Comparison of ENCODE assay signal across 13 mouse cellular contexts in the genomic region with DNA sequence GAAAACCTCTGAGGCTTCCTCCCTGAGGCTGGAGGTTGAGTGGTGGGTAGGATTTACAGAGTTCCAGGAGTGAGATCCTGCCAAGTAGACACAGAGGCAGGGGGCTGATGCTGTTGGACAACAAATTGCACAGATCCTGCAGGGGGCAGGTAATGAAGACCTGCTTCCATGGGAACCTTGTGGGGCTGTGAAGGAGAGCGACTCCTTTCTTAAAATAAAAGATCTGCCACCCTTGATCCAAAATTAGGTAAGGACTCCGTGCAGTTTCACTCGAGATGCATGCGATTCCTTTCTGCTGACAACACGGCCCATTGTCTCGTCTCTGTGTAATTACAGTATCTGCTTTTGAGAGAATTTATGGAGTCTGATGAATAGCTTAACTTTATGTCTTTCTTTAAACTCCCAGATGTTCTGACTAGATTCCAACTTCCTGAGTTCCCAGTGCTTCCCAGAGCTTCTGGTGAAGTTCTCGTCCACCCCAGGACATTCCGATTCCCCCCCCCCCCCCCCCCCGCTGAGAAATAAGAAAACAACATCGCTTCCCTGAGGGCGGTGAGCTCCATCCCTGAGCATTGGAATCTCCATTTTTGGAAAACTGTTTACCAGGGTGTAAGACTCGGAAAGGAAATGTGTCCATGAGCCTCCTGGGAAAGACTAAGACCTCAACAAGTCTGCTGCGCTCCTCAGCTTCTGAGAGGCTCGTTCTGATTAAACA. TPM values are rescaled to one million over a fixed set of nuclear protein-coding genes. Genes with fewer than 3 reads are reported as not detected.
DNase-seq lines count a peak whose midpoint lies in the region; ATAC-seq and TF ChIP-seq lines count a peak whose summit lies in the region.
"Had no signal": no experiment of that assay in that cellular context is flagged by ENCODE, and none has a peak within 500 bp of the region (broad histone marks: within the 10 kb centered on the region; RNA-seq: fewer than 3 reads in every experiment).

No protein-coding gene starts in this region.

- no peak for ATAC-seq in embryonic facial prominence, embryonic 13.5 days (ENCODE audit: insufficient number of reproducible peaks, insufficient read depth, low FRiP score, low TSS enrichment, low read depth)
- 0 out of 2 replicates have a peak, but pooled peaks have one; percentile 21 for ATAC-seq in limb, embryonic 14.5 days (ENCODE audit: low FRiP score, low read depth)
- no peak for ATAC-seq in megakaryocyte-erythroid progenitor cell, adult 5-6 weeks (replicated peaks; ENCODE audit: low FRiP score, low TSS enrichment, poor library complexity, severe bottlenecking)
- no peak for ATAC-seq in forebrain, embryonic 14.5 days
- ATAC-seq: hindbrain, embryonic 16.5 days had no signal

- peaks cover 10% of the 10 kb centered on the region; the same call in 1 of the 2 replicates for H3K4me1 ChIP-seq in embryonic facial prominence, embryonic 13.5 days
- peaks cover 14% of the 10 kb centered on the region for H3K4me1 ChIP-seq in heart, embryonic 10.5 days
- peaks cover 18% of the 10 kb centered on the region for H3K4me1 ChIP-seq in limb, embryonic 14.5 days (ENCODE audit: control insufficient read depth, insufficient read depth, low read length)
- H3K4me1 ChIP-seq in forebrain, embryonic 14.5 days (ENCODE audit: control insufficient read depth, insufficient read depth, low read length), result no peaks in the 10 kb centered on the region

- H3K9ac ChIP-seq in embryonic facial prominence, embryonic 13.5 days, result no peak overlapping the region
- H3K9ac ChIP-seq in limb, embryonic 14.5 days (ENCODE audit: low read depth, low read length, severe bottlenecking), result no peak overlapping the region
- no peak overlapping the region for H3K9ac ChIP-seq in forebrain, embryonic 14.5 days (ENCODE audit: low read length)

- no peak for TF ChIP-seq POLR2A in limb, embryonic 14.5 days (IDR thresholded peaks at IDR 0.05; ENCODE audit: borderline replicate concordance, extremely low read depth, insufficient read depth, insufficient read length)

- no peak for DNase-seq in layer of hippocampus, adult 2 months (ENCODE audit: low spot score in 2 of 2)
- DNase-seq in layer of hippocampus, postnatal 14 days (ENCODE audit: low spot score in 2 of 2), result no peak
- DNase-seq in heart, embryonic 10.5 days (ENCODE audit: low spot score), result no peak
- DNase-seq in limb, embryonic 14.5 days (ENCODE audit: low spot score), result peak; percentile 54
- no peak for DNase-seq in forebrain, embryonic 14.5 days (ENCODE audit: low spot score)
- no peak for DNase-seq in left cerebral cortex, adult 9 months (ENCODE audit: low spot score in 2 of 2)
- DNase-seq: cerebellum, postnatal 14 days; gastrocnemius, postnatal 10 days; right cerebral cortex, postnatal 25 days had no signal

- H3K9me3 ChIP-seq in embryonic facial prominence, embryonic 13.5 days, result no peaks in the 10 kb centered on the region
- no peaks in the 10 kb centered on the region for H3K9me3 ChIP-seq in heart, embryonic 10.5 days
- no peaks in the 10 kb centered on the region for H3K9me3 ChIP-seq in limb, embryonic 14.5 days (ENCODE audit: control insufficient read depth, low read length)
- H3K9me3 ChIP-seq in forebrain, embryonic 14.5 days (replicated peaks; ENCODE audit: control insufficient read depth, low read length), result 0 out of 2 replicates have a peak, but pooled peaks cover 2% of the 10 kb centered on the region

- H3K4me2 ChIP-seq in embryonic facial prominence, embryonic 13.5 days, result peak overlapping the region; percentile 30
- H3K4me2 ChIP-seq in limb, embryonic 14.5 days (replicated peaks; ENCODE audit: low read depth, low read length, severe bottlenecking), result peak overlapping the region; percentile 30
- H3K4me2 ChIP-seq in forebrain, embryonic 14.5 days (ENCODE audit: low read length), result no peak overlapping the region

- no peaks in the 10 kb centered on the region for H3K27me3 ChIP-seq in embryonic facial prominence, embryonic 13.5 days
- H3K27me3 ChIP-seq in heart, embryonic 10.5 days (ENCODE audit: insufficient read depth, poor library complexity, severe bottlenecking), result no peaks in the 10 kb centered on the region
- no peaks in the 10 kb centered on the region for H3K27me3 ChIP-seq in limb, embryonic 14.5 days (ENCODE audit: control insufficient read depth, insufficient read depth, low read length)
- H3K27me3 ChIP-seq in forebrain, embryonic 14.5 days (replicated peaks; ENCODE audit: control insufficient read depth, insufficient read depth, low read length), result no peaks in the 10 kb centered on the region

- no peak for TF ChIP-seq CTCF in layer of hippocampus, adult 2 months (conservative IDR thresholded peaks at IDR 0.05)

- 34% methylated on average over 14 of the region's 14 CpGs for WGBS in embryonic facial prominence, embryonic 13.5 days
- WGBS in heart, embryonic 10.5 days, result 35% methylated on average over 14 of the region's 14 CpGs
- 18% methylated on average over 14 of the region's 14 CpGs for WGBS in limb, embryonic 14.5 days
- 46% methylated on average over 14 of the region's 14 CpGs for WGBS in forebrain, embryonic 14.5 days

- peak overlapping the region; percentile 68; the same call in 1 of the 2 replicates for H3K27ac ChIP-seq in layer of hippocampus, adult 2 months
- H3K27ac ChIP-seq in embryonic facial prominence, embryonic 13.5 days, result no peak overlapping the region
- peak overlapping the region; percentile 39; the same call in 1 of the 2 replicates for H3K27ac ChIP-seq in heart, embryonic 10.5 days
- peak overlapping the region; percentile 61 for H3K27ac ChIP-seq in limb, embryonic 14.5 days (replicated peaks; ENCODE audit: low read depth, low read length)
- H3K27ac ChIP-seq in forebrain, embryonic 14.5 days (ENCODE audit: low read depth, low read length), result no peak overlapping the region

- H3K36me3 ChIP-seq in embryonic facial prominence, embryonic 13.5 days, result no peaks in the 10 kb centered on the region
- no peaks in the 10 kb centered on the region for H3K36me3 ChIP-seq in heart, embryonic 10.5 days
- no peaks in the 10 kb centered on the region for H3K36me3 ChIP-seq in limb, embryonic 14.5 days (ENCODE audit: control insufficient read depth, insufficient read depth, low read length)
- H3K36me3 ChIP-seq in forebrain, embryonic 14.5 days (ENCODE audit: control insufficient read depth, insufficient read depth, low read length), result no peaks in the 10 kb centered on the region

- H3K4me3 ChIP-seq in layer of hippocampus, adult 2 months, result no peak overlapping the region
- H3K4me3 ChIP-seq in embryonic facial prominence, embryonic 13.5 days, result no peak overlapping the region
- peak overlapping the region; percentile 20; the same call in 1 of the 2 replicates for H3K4me3 ChIP-seq in heart, embryonic 10.5 days
- H3K4me3 ChIP-seq in limb, embryonic 14.5 days (replicated peaks; ENCODE audit: low read length), result no peak overlapping the region
- no peak overlapping the region for H3K4me3 ChIP-seq in forebrain, embryonic 14.5 days (ENCODE audit: low read depth, low read length)
- H3K4me3 ChIP-seq: erythroblast, embryonic 14.5 days had no signal

RNA-seq across cellular contexts. Expression of a gene that starts 52.2 kb away (rescaled TPM):
- 10 to 100 TPM; 22.9 to 24.4 TPM for total RNA-seq in layer of hippocampus, adult 2 months (2021)
- total RNA-seq in layer of hippocampus, postnatal 14 days (2021), result 10 to 100 TPM; 16.1 to 18.6 TPM
- polyA plus RNA-seq in embryonic facial prominence, embryonic 13.5 days (2015; fragmentation: Nextera tagmentation; extraction: Ambion mirVana), result 5.7 and 6.5 TPM in 2 replicates
- polyA plus RNA-seq in heart, embryonic 10.5 days (2016; fragmentation: Nextera tagmentation; extraction: Ambion mirVana), result 5.1 and 5.3 TPM in 2 replicates
- 22.7 and 23.7 TPM in 2 replicates for polyA plus RNA-seq in limb, embryonic 14.5 days (2012; rRNA removed)
- polyA plus RNA-seq in limb, embryonic 14.5 days (2014; fragmentation: Nextera tagmentation; extraction: Ambion mirVana), result 5.6 and 7.9 TPM in 2 replicates
- 2.4 and 3.9 TPM in 2 replicates for total RNA-seq in megakaryocyte-erythroid progenitor cell, adult 5-6 weeks (2014; fragmentation: Nextera tagmentation)
- total RNA-seq in megakaryocyte-erythroid progenitor cell, adult 5-6 weeks (2017), result 0.38 and 0.42 TPM in 2 replicates
- 0.47 and 0.64 TPM in 2 replicates for polyA plus RNA-seq in forebrain, embryonic 14.5 days (2014; fragmentation: Nextera tagmentation; extraction: Ambion mirVana)

Comparison
In these comparisons a context has a peak if more than half of its experiments do, and no peak if none do; other contexts are left out.
1. H3K27ac ChIP-seq: peak in layer of hippocampus, adult 2 months (single experiment), heart, embryonic 10.5 days (single experiment) and limb, embryonic 14.5 days (single experiment); none in embryonic facial prominence, embryonic 13.5 days (single experiment) and forebrain, embryonic 14.5 days (single experiment).